In genomic region chr5:4962063-4962610, GRCm38 (mm10) we compare ENCODE assay signal across 8 mouse cellular contexts.
DNase-seq lines count a peak whose midpoint lies in the region; ATAC-seq and TF ChIP-seq lines count a peak whose summit lies in the region.

No protein-coding gene starts in this region.

- 49% methylated on average over 15 of the region's 15 CpGs for WGBS in heart, embryonic 16.5 days
- WGBS in liver, embryonic 11.5 days, result 53% methylated on average over 15 of the region's 15 CpGs
- 41% methylated on average over 15 of the region's 15 CpGs for WGBS in stomach, postnatal 0 days

- DNase-seq in brain, embryonic 14.5 days (ENCODE audit: low read depth), result peak; percentile 94
- DNase-seq in kidney, postnatal 10 days, result peak; percentile 79
- DNase-seq in liver, embryonic 11.5 days (ENCODE audit: low spot score), result peak; percentile 47
- DNase-seq in natural killer cell, adult 2 months (ENCODE audit: low spot score in 2 of 2), result peak; percentile 13 to 21
- DNase-seq in stomach, postnatal 0 days (ENCODE audit: low spot score), result peak; percentile 66

- peaks cover 22% of the 10 kb centered on the region for H3K9me3 ChIP-seq in E14TG2a.4 (ENCODE audit: low read length)
- no peaks in the 10 kb centered on the region for H3K9me3 ChIP-seq in heart, embryonic 16.5 days (replicated peaks; ENCODE audit: control insufficient read depth, low read length)
- H3K9me3 ChIP-seq in liver, embryonic 11.5 days (ENCODE audit: control insufficient read depth, low read length), result no peaks in the 10 kb centered on the region
- H3K9me3 ChIP-seq in stomach, postnatal 0 days (ENCODE audit: control insufficient read depth, low read length), result no peaks in the 10 kb centered on the region

- TF ChIP-seq EP300 in stomach, postnatal 0 days (optimal IDR thresholded peaks at IDR 0.05), result no peak

- no peak for TF ChIP-seq POLR2A in brain, embryonic 14.5 days (IDR thresholded peaks at IDR 0.05; ENCODE audit: borderline replicate concordance, extremely low read depth, insufficient read depth, insufficient read length, poor library complexity, severe bottlenecking)
- no peak for TF ChIP-seq POLR2A in embryonic fibroblast, embryonic 13.5 days (IDR thresholded peaks at IDR 0.05; ENCODE audit: low read depth, low read length)

- H3K9ac ChIP-seq in heart, embryonic 16.5 days (ENCODE audit: low read length), result no peak overlapping the region
- no peak overlapping the region for H3K9ac ChIP-seq in liver, embryonic 11.5 days (ENCODE audit: low read depth, low read length)
- H3K9ac ChIP-seq in stomach, postnatal 0 days (ENCODE audit: low read length), result no peak overlapping the region

- H3K4me3 ChIP-seq in E14TG2a.4 (replicated peaks; ENCODE audit: low read length), result no peak overlapping the region
- no peak overlapping the region for H3K4me3 ChIP-seq in embryonic fibroblast, embryonic 13.5 days (ENCODE audit: insufficient read depth, low read length)
- no peak overlapping the region for H3K4me3 ChIP-seq in heart, embryonic 16.5 days (ENCODE audit: low read length)
- no peak overlapping the region for H3K4me3 ChIP-seq in liver, embryonic 11.5 days (ENCODE audit: low read depth, low read length)
- no peak overlapping the region for H3K4me3 ChIP-seq in stomach, postnatal 0 days (ENCODE audit: low read depth, low read length)

- peak; percentile 72 for ATAC-seq in heart, embryonic 16.5 days (replicated peaks; ENCODE audit: extremely low read depth, insufficient read depth, low FRiP score)
- ATAC-seq in liver, embryonic 11.5 days (replicated peaks; ENCODE audit: low FRiP score), result peak; percentile 62
- peak; percentile 87 for ATAC-seq in stomach, postnatal 0 days (ENCODE audit: low FRiP score, low TSS enrichment)

- peak; percentile 84 for TF ChIP-seq CTCF in E14TG2a.4 (conservative IDR thresholded peaks at IDR 0.05; ENCODE audit: low read length)
- peak; percentile 91 for TF ChIP-seq CTCF in brain, embryonic 14.5 days (IDR thresholded peaks at IDR 0.05; ENCODE audit: borderline replicate concordance, extremely low read depth, insufficient read depth, insufficient read length)
- TF ChIP-seq CTCF in embryonic fibroblast, embryonic 13.5 days (IDR thresholded peaks at IDR 0.05; ENCODE audit: borderline replicate concordance, insufficient read depth, low read length), result peak; percentile 40
- peak; percentile 98 for TF ChIP-seq CTCF in stomach, postnatal 0 days (IDR thresholded peaks at IDR 0.05; ENCODE audit: low read depth)

- no peaks in the 10 kb centered on the region for H3K27me3 ChIP-seq in E14TG2a.4 (ENCODE audit: insufficient read depth, low read length)
- no peaks in the 10 kb centered on the region for H3K27me3 ChIP-seq in heart, embryonic 16.5 days (ENCODE audit: control insufficient read depth, insufficient read depth, low read length)
- no peaks in the 10 kb centered on the region for H3K27me3 ChIP-seq in liver, embryonic 11.5 days (replicated peaks; ENCODE audit: control insufficient read depth, insufficient read depth, low read length)
- no peaks in the 10 kb centered on the region for H3K27me3 ChIP-seq in stomach, postnatal 0 days (ENCODE audit: control insufficient read depth, insufficient read depth, low read length)

- no peaks in the 10 kb centered on the region for H3K36me3 ChIP-seq in E14TG2a.4 (ENCODE audit: insufficient read depth, low read length)
- H3K36me3 ChIP-seq in heart, embryonic 16.5 days (ENCODE audit: control insufficient read depth, insufficient read depth), result no peaks in the 10 kb centered on the region
- no peaks in the 10 kb centered on the region for H3K36me3 ChIP-seq in liver, embryonic 11.5 days (ENCODE audit: control insufficient read depth, insufficient read depth, low read length)
- no peaks in the 10 kb centered on the region for H3K36me3 ChIP-seq in stomach, postnatal 0 days (ENCODE audit: control insufficient read depth, insufficient read depth, low read length)

- H3K4me2 ChIP-seq in heart, embryonic 16.5 days (ENCODE audit: low read depth, low read length), result no peak overlapping the region
- H3K4me2 ChIP-seq in liver, embryonic 11.5 days, result no peak overlapping the region
- 0 out of 2 replicates have a peak overlapping the region, but pooled peaks have one; percentile 18 for H3K4me2 ChIP-seq in stomach, postnatal 0 days (replicated peaks; ENCODE audit: low read depth)

- no peaks in the 10 kb centered on the region for H3K4me1 ChIP-seq in E14TG2a.4 (replicated peaks; ENCODE audit: low read depth, low read length)
- H3K4me1 ChIP-seq in embryonic fibroblast, embryonic 13.5 days (ENCODE audit: control insufficient read depth, insufficient read depth, low read length), result peaks cover 4% of the 10 kb centered on the region
- peaks cover 5% of the 10 kb centered on the region for H3K4me1 ChIP-seq in heart, embryonic 16.5 days (ENCODE audit: control insufficient read depth, insufficient read depth, low read length)
- H3K4me1 ChIP-seq in liver, embryonic 11.5 days (replicated peaks; ENCODE audit: control insufficient read depth, insufficient read depth, low read length), result no peaks in the 10 kb centered on the region
- no peaks in the 10 kb centered on the region for H3K4me1 ChIP-seq in stomach, postnatal 0 days (replicated peaks; ENCODE audit: control insufficient read depth, insufficient read depth)

- H3K27ac ChIP-seq in embryonic fibroblast, embryonic 13.5 days (ENCODE audit: insufficient read depth, low read length), result 0 out of 2 replicates have a peak overlapping the region, but pooled peaks have one; percentile 36
- H3K27ac ChIP-seq in heart, embryonic 16.5 days (ENCODE audit: low read length), result no peak overlapping the region
- no peak overlapping the region for H3K27ac ChIP-seq in liver, embryonic 11.5 days (ENCODE audit: low read depth, low read length)
- no peak overlapping the region for H3K27ac ChIP-seq in stomach, postnatal 0 days (replicated peaks)

Comparison
In these comparisons a context has a peak if more than half of its experiments do, and no peak if none do; other contexts are left out.
1. CTCF ChIP-seq: peak in every context shown above with its lines; median percentile 98 in stomach, postnatal 0 days; 91 in brain, embryonic 14.5 days; 84 in E14TG2a.4; 40 in embryonic fibroblast, embryonic 13.5 days.
2. DNase-seq: peak in every context shown above with its lines; median percentile 94 in brain, embryonic 14.5 days; 79 in kidney, postnatal 10 days; 66 in stomach, postnatal 0 days; 47 in liver, embryonic 11.5 days; 17 in natural killer cell, adult 2 months.